Mouse (Mus musculus) thymus, adult 2 months (tissue): ENCODE results near the gene Ift80. TPM values are rescaled to one million over a fixed set of nuclear protein-coding genes. Genes with fewer than 3 reads are reported as not detected.

Experiments
- DNase-seq: peaks from one replicate; pipeline ENCODE4 v3.0.0; 2021
- H3K27ac ChIP-seq: fragments of 200-500 bp; 2 replicates; pipeline ENCODE4 v1.5.1; 2012; ENCODE audit warnings: low read length, control low read depth; ENCODE audit not compliant: control insufficient read depth, insufficient read depth
- H3K27me3 ChIP-seq: fragments of 200-500 bp; 2 replicates; pipeline ENCODE4 v1.6.1; 2012; ENCODE audit warnings: mild to moderate bottlenecking, low read length, moderate library complexity, mixed read lengths; ENCODE audit not compliant: control insufficient read depth, insufficient read depth
- H3K36me3 ChIP-seq: fragments of 200-500 bp; 2 replicates; pipeline ENCODE4 v1.6.1; 2012; ENCODE audit warnings: mild to moderate bottlenecking, low read length, moderate library complexity; ENCODE audit not compliant: control insufficient read depth, insufficient read depth
- H3K4me1 ChIP-seq: fragments of 200-500 bp; replicated peaks from 2 replicates; pipeline ENCODE4 v1.6.1; 2012; ENCODE audit warnings: low read length; ENCODE audit not compliant: control insufficient read depth, insufficient read depth
- H3K4me3 ChIP-seq: fragments of 200-500 bp; 2 replicates; pipeline ENCODE4 v1.5.1; 2012; ENCODE audit warnings: mild to moderate bottlenecking, low read length, control low read depth, moderate library complexity; ENCODE audit not compliant: control insufficient read depth, insufficient read depth
- CTCF ChIP-seq: fragments of 200-500 bp; IDR thresholded peaks from 2 replicates; pipeline ENCODE4 v1.5.1; 2012; ENCODE audit warnings: mild to moderate bottlenecking, control low read depth, low read length, moderate library complexity, borderline replicate concordance; ENCODE audit not compliant: control insufficient read depth, poor library complexity, insufficient read depth; ENCODE audit errors: extremely low read depth
- POLR2A ChIP-seq: fragments of 200-500 bp; IDR thresholded peaks from 2 replicates; pipeline ENCODE4 v1.6.1; 2012; ENCODE audit warnings: mild to moderate bottlenecking, low read length, control low read depth, moderate library complexity; ENCODE audit not compliant: control insufficient read depth, poor library complexity, insufficient read depth; ENCODE audit errors: extremely low read depth
- WGBS: fragments of 180-500 bp; shearing (Covaris S2); methylation state at CpG from one replicate; pipeline ENCODE4 v1.1.7; 2018; 5-methylcytosine and 5-hydroxymethylcytosine counted together
- polyA plus RNA-seq: library from polyadenylated mRNA; depleted of rRNA; stranded (reverse); fragments of >200 nt; gene quantifications from 2 replicates; pipeline ENCODE4 v1.2.3, GENCODE M21; 2012

Gene Ift80
- polyA plus RNA-seq, 1 experiment = 21.3 TPM

DNA sequence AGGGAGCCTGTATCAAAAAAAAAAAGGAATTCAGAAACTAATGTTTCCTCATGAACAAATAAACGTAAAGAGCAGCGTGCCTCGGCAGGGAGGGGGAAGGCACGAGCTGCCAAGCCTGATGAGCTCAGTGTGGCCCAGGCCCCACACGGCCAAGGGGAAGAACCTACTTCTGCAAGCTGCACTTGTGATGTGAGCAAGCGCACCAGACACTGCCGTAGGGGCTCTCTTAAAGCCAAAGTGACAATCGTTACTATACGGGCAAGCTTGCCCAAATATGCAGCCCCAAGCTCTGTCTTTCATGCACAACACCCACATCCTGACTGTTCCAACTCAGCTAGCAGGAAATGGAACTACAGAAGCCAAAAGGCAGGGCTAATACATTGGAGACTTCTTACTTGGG is 23.5 kb downstream of the Ift80 start:
- H3K27me3 ChIP-seq = no peaks in the 10 kb centered on the region
- TF ChIP-seq CTCF (no peak), POLR2A (peak; percentile 57; the same call in 1 of the 2 replicates)
- peaks cover 23% of the 10 kb centered on the region for H3K36me3 ChIP-seq
- peak; percentile 69 for DNase-seq
- H3K27ac ChIP-seq = peak overlapping the region; percentile 77
- H3K4me1 ChIP-seq = peaks cover 35% of the 10 kb centered on the region
- WGBS = 1% methylated on average over 9 of the region's 9 CpGs
- H3K4me3 ChIP-seq = no peak overlapping the region

DNA sequence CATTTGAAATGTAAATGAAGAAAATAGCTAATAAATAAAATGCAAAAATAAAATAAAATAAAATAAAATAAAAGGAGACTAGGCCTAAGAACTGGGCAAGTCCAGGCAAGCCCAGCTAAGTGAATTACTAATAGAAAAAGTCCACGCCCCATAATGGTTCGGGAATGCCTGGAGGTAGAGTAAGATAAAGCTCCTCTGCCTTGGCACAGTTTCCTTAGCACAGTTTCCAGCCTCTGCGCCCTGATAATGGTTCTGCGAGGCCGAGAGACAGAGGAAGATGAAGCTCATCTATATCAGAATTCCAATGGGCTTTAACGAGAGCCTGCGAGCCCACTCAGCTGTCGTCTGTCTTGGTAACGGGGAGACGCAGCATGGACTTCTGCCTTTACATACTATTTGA is 25.2 kb downstream of the Ift80 start:
- Histone ChIP-seq H3K27me3 (no peaks in the 10 kb centered on the region), H3K27ac (peak overlapping the region; percentile 48; the same call in 1 of the 2 replicates), H3K36me3 (peaks cover 12% of the 10 kb centered on the region; the same call in 1 of the 2 replicates), H3K4me1 (peaks cover 40% of the 10 kb centered on the region), H3K4me3 (no peak overlapping the region)
- 98% methylated on average over 10 of the region's 10 CpGs for WGBS
- DNase-seq = no peak
- TF ChIP-seq POLR2A (no peak), CTCF (no peak)

DNA sequence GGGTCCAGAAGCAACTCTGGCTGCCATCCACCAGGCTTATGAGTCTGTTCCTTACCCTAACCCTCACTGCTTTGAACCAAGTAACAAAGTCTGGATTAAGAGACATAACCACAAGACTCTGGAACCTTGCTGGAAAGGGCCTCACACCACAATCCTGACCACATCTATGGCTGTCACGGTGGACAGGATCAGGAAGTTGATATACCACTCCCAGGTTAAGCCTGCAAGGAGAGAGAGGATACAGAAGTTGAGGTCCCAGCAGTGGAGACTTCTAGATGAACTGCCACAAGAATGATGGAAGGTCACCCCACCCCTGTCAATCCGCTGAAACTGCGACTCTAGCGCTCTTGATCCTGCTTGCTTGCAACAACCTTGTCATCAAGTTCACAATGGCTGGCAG is 26.7 kb downstream of the Ift80 start:
- TF ChIP-seq POLR2A (no peak), CTCF (no peak)
- H3K36me3 ChIP-seq = peaks cover 17% of the 10 kb centered on the region; the same call in 1 of the 2 replicates
- peaks cover 44% of the 10 kb centered on the region for H3K4me1 ChIP-seq
- no peak for DNase-seq
- H3K4me3 ChIP-seq = no peak overlapping the region
- no peaks in the 10 kb centered on the region for H3K27me3 ChIP-seq
- WGBS = 40% methylated on average over 4 of the region's 4 CpGs
- peak overlapping the region; percentile 97 for H3K27ac ChIP-seq

DNA sequence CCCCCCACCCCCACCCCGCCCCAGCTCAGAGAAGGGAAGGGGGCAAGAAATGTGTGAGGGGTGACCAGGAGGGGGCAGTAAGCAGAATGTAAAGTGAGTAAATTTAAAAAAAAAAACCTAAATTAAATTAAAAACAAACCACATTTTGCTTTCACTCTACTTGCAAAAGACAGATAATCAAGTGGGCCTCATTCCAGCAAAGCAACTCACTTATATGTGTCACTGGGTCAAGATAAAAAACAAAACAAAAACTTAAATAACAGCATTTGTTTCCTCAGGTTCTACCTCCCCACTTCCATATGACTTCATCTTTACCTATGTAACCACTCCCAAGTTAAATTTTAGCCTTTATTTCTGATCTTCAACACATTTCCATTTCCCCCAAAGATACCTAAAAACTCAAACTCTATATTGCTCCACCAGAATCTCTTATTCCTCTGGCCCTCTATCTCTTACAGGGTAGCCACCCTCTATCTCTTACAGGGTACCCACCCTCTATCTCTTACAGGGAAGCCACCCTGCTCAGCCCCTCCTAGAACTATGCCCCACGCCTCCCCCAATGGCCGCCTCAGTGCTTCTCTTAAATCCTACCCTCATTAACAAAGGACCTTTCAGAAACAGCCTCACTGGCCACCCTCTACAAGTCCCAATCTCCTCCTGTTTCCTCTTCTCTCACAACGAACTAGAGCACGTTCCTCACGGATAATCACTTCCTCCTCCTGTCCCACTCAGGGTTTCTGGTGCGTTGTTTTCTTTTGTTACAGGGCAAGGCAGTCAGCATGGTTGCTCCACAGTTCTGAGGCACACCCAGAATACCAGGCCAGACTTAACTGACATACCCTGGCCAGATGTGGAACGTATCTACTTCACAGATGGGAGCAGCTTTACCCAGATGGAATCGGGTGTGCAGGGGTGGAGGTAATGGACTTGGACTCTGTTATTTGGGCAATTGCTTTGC is 28.6 kb downstream of the Ift80 start:
- no peak overlapping the region; the same call in 1 of the 2 replicates for H3K4me3 ChIP-seq
- H3K27ac ChIP-seq = peak overlapping the region; percentile 97
- 36% methylated on average over 9 of the region's 9 CpGs for WGBS
- H3K36me3 ChIP-seq = peaks cover 17% of the 10 kb centered on the region; the same call in 1 of the 2 replicates
- H3K27me3 ChIP-seq = no peaks in the 10 kb centered on the region
- DNase-seq = peak; percentile 39
- H3K4me1 ChIP-seq = peaks cover 56% of the 10 kb centered on the region
- TF ChIP-seq CTCF (no peak), POLR2A (no peak)

DNA sequence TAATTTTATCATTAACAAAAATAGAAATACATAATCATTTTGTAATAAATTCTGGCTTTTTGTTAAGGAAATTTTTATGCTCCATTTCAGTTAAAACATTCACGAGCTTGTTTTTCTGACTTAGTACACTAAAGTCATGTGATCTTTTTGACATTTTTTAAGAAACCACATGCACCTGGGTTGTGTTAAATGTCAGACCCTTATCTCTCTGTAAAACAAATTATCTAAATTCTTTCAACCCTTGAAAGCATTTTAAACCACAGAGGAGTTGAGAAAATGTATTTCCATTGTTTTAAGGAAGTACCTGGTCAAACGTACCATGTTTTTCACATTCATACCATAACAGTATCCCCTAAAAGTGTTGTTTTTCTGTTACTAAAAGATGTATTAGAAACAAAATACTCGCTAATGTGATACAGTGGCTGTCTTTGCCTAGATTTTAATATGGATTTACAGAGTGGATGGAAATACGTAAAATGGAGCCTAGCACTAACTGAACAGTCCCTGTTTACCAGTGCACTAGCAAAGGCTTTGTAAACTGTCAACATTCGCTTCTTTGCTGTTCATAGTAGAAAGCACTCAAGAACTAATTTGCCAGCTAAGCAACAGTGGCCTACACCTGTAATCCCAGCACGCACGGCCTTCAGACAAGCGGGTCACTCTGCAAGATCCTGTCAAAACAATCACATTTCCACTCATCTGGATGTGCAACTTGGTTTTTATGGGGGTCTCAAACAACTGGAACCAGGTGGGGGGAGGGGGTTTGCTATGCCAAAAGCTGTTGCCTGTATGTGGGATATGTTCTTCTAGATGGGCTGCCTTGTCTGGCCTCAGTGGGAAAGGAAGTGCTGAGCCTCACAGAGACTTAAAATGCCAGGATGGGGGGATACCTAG is 29.5 kb downstream of the Ift80 start:
- TF ChIP-seq POLR2A = no peak
- no peak for TF ChIP-seq CTCF
- peaks cover 17% of the 10 kb centered on the region; the same call in 1 of the 2 replicates for H3K36me3 ChIP-seq
- DNase-seq = peak; percentile 64
- no peaks in the 10 kb centered on the region for H3K27me3 ChIP-seq
- 8% methylated on average over 8 of the region's 8 CpGs for WGBS
- peaks cover 55% of the 10 kb centered on the region for H3K4me1 ChIP-seq
- no peak overlapping the region for H3K4me3 ChIP-seq
- H3K27ac ChIP-seq = peak overlapping the region; percentile 97

DNA sequence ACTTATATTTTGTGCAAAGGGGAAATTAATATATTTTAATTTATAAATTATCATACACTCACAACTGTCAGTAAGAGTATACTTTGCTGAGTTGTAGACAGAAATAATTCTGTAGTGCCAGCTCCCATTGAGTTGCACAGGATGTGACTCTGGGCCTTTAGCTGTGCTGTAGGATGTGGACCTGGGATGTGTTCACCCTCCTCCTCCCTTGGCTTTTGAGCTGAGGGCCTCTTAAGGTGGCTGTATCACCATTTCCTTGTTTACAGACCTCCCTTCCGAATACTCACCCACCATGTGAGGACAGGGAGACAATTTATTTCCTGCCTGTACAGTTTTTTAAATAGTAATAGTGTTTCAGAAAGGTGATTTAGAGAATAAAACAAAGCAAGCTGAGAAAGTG is 30.8 kb downstream of the Ift80 start:
- H3K4me1 ChIP-seq = peaks cover 58% of the 10 kb centered on the region
- peak overlapping the region; percentile 95 for H3K27ac ChIP-seq
- TF ChIP-seq CTCF (no peak), POLR2A (no peak)
- no peak for DNase-seq
- WGBS = 21% methylated on average over 1 of the region's 1 CpGs
- H3K4me3 ChIP-seq = no peak overlapping the region
- peaks cover 10% of the 10 kb centered on the region; the same call in 1 of the 2 replicates for H3K36me3 ChIP-seq
- H3K27me3 ChIP-seq = no peaks in the 10 kb centered on the region
